Mouse (Mus musculus) testis, postnatal 14 days (tissue): ENCODE results near the gene Gata5.
A peak's percentile ranks its signal among the peaks of the same experiment; 100 is the strongest.

ENCODE experiments used
- DNase-seq: peaks from one replicate; pipeline ENCODE4 v3.0.0; 2021; ENCODE audit warnings: low spot score

The Gata5 gene

DNA sequence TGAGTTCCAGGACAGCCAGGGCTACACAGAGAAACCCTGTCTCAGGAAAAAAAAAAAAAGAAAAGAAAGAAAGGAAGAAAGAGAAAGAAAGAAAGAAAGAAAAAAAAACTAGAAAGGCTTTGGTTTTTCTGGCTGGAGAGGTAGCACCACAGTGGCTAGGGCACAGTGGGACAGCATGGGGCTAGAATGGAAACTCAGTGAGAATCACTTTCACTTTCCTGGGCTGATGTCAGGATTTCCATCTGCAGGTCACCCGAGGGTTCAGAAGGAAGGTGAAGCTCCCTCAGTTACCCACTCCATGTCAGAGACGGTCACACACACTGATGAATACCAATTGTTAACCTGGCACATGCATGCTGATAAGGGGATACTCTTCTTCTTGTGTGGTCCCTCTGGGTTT is 26.8 kb downstream of the Gata5 start:
- DNase-seq, result no peak

DNA sequence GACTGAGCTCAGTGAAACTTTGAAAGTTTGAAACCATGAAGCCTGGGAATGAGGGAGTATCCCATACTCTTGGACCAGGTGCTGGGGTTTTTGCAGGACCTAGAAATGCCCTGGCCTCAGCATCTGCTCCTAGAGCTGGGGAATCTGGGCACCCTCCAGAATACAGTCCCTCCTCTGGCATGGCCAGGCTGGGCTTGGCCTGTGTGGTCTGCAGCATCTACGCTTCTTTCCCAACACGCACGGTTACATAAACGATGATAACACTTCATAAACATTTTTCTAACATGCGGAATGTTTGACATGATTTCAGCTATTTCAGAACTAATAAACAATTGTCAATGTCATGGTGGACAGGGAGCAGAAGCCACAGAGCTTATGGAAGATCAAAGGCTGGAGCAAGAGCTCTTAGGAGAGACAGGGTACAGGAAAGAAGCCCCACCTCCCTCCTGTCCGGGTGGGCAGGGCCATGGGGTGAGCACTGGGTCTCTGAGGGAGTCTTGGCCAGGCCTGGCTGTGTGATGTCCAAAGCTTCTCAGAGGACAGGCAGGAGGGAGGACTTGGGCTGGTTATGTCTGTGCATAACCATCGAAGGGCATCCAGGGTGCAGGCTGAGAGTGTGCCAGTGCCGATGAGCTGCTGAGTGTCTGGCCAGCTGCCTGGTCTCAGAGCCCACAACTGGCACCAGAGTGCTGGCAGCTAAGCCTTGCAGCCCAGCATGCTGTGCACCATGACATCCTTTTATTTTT is 27.9 kb downstream of the Gata5 start:
- no peak for DNase-seq

DNA sequence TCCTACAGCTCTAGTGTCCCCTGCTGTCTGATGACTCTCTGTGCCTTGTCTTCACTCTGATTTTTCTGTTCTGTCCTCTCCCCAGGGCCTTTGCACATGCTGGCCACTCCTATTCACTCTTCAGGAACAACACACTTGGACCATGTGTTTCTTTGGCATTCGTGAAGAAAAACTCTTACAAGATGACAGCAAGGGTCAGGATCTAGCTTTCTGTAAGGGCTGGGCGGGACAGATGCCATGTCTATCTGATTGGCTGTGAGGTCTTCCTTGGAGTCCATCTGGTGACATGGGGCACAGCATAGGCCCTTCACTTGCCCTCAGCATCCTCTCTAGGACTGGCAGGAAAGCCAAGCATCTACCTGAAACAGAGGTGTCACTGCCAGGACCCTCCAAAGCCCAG is 28.5 kb downstream of the Gata5 start:
- no peak for DNase-seq

DNA sequence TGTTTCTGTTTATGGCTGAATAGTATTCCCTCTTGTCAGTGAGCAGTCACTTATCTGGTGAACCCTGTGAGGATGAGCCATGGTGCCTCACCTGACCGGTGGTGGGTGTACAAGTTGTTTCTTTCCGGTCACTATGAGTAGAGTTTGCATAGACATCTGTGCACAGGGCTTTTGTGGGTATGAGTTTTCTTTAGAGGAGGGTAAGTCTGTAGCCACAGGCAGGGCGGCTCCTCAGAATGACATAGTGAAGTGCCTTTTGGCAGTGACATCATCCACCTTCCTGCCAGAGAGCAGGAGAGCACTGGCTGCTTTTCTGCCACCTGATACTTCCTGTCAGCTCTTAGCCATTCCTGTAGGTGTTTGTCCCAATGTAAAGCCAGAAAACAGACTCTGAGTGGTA is 29.0 kb downstream of the Gata5 start:
- DNase-seq, result no peak

DNA sequence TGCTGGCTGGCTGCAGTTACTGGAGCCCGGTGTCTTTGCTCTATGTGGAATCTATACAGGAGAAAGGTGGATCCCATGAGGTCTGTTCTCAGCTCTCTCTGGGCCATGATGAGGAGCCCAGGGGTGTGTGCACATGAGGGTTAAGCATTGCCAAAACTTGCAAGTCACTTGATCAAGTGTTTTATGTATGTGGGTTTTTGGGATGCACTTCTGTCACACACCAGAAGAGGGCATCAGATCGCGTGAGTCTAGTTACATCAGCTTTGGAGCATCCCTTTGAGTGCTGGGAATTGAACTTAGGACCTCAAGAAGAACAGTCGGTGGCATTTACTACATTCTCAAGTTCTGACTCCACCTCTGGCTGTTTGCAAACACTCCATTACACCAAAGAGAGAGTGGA is 29.9 kb downstream of the Gata5 start:
- DNase-seq, result no peak

DNA sequence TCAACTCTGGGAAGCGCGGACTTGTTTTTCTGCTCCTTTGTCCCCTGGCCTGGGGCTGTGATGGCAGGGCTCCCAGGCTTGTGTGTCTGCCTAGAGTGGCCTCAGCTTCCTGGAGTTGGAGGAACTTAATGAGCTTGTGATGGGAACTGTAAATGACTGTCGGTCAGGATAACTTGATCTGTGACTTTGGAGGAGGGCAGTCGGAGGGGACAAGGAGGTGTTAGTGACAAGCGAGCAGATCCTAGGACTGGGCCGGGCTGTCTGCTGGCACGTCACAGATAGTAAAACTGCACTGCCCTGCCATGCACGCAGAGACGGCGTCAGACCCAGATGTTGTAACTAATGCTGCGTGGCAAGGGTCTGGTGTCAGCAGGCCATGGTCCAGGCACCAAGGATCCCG is 31.0 kb downstream of the Gata5 start:
- no peak for DNase-seq

DNA sequence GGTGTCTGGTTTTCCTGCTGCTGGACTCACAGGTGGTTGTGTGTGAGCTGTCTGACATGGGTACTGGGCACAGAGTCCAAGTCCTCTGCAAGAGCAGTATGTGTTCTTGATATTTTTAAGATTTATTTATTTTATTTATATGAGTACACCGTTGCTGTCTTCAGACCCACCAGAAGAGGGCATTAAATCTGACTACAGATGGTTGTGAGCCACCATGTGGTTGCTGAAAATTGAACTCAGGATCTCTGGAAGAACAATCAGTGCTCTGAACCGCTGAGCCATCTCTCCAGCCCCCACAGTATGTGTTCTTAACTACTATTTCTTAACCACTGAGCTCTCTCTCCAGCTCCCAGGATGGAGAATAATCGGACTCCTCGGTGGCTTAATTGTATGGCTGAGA is 32.3 kb downstream of the Gata5 start:
- DNase-seq, result no peak

DNA sequence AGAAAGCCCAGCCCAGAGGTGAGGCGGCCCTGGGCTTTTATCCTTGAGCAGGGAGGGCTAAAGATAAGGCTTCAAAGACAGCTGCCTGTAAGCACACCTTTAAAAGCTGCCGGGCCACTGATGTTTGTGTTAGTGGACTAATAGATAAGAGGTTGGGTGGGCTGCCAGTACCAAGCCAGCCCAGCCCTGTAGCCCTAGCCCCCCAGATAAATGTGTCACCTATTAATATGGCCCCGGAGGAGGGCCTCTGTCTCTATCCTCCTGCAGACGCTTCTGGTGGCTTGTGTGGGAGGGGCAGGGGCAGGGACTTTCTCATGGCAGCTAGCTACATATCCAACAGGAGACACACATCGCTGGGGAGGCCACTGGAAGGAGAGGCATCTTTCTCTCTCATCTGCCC is 33.7 kb downstream of the Gata5 start:
- no peak for DNase-seq

DNA sequence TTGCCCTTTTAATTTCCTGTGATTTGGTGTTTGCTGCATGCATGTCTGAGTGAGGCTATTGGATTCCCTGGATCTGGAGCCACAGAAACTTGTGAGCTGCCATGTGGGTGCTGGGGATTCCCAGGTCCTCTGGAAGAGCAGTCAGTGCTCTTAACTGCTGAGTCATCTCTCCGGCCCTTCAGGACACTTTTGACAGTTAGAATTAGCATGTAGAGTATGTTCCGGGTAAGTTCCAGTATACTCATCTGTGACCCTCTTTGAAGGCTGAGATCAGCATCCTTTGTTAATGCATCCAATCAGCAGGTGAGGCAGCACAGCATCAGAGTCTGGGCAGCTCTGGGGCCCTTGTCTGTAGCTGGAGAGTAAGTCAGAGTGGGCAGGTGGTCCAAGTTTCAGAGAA is 34.2 kb downstream of the Gata5 start:
- DNase-seq, result no peak

DNA sequence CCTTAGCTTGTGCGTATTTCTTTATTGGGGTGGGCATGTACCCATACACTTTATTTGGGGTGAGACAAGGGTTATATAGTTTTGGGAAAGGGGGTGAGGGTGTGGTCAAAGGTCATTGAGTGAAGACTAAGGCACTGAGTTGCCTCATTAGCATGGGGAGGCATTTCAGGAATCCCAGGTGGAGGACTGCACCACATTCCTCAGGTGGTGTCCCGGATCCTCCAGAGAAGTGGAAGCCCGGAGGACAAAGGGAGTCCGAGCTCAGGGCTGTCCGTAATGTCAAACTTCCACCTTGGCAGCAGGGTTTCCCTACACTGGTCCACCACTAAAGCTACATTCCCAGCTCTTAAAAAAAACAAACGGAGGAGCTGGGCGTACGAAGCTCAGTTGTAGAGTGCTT is 41.6 kb downstream of the Gata5 start:
- no peak for DNase-seq

DNA sequence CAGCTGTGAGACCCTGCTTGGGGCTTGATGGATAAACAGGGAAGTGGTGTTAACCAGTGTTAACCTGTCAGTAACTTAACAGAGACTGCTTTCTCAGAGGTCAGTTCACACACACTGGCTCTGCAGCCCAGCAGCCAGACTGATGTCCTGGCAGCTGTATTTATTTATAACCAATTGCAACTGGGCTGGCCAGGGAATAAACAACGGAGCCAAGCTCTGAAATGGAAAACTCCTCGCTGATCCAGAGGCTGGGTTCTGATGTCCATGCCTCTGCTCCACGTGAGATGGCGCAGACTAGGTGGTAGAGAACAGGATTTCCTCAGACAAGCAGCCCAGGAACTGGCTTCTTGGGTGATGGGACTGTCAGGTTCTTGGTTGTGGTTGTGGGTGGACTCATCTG is 42.5 kb downstream of the Gata5 start:
- no peak for DNase-seq

DNA sequence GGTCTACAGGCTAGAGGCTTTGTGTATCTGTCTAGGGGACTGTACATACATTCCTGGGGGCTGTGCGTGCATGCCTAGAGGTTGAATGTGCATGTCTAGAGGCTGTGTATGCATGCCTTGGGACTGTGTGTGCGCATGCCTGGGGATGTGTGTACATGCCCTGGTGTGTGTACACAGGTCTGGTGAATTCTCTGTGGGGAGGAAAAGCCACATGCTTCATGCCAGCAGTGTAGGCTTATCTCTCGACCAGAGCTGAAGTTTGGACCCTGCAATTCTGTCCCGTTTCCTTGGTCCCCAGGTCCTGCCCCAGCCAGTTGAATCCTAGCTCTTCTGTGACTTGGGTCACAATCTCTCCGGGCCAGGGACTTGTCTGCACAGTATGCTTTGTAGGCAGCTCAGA is 42.9 kb downstream of the Gata5 start:
- DNase-seq, result no peak

DNA sequence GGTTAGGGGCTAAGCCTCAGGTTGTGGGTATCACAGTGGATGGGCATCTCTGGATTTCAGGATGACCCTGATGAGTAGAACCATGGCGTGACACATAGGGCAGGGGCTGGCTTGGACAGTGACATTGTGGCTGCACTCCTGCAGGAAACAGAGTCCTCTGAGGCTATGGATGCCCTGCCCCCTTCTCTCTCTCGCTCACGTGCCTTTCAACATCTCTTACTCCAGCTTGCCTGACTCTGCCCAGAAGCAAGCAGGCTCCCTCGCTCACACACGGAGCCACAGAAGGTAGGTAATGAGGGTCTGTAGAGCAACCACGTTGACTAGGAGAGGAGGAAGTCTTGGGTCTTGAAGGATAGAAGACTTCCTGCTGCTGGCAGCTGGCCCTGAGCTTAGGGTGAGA is 44.0 kb downstream of the Gata5 start:
- no peak for DNase-seq

DNA sequence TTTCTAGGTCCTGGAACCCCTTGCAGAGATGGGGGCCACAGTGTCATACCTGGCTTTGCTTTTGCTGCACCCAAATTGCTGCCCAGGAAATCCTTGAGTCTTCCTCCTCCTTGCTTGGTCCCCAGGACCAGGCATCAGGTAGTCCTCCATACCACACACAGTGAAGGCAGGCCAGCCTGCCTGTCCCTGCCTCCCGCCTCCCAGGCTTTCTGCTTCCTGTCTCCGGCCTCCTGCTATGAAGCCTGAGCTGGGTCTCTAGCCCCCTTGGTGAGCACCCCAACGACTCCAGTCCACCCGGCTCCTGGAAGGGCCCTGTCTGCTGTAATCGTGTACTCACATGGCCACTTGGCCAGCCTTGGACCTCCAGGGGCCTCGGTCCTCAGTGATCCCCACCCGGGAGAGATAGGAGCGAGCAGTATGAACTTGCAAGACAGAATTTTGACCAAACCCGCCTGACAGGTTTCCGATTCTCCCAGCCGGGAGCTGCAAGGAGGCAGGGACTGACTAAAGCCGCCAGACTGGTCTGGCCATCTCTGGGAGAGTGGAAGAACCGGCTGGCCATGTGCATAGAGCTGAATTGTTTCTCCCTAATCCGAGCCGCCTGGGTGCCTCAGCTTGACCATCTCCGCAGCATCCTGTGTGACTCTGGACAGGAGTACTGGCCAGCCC is 44.9 kb downstream of the Gata5 start, which contains the start of gene Rbbp8nl:
TSS of gene Rbbp8nl (minus strand) at position 440 of the 669 bp plus-strand sequence.
- DNase-seq, result peak; percentile 41

DNA sequence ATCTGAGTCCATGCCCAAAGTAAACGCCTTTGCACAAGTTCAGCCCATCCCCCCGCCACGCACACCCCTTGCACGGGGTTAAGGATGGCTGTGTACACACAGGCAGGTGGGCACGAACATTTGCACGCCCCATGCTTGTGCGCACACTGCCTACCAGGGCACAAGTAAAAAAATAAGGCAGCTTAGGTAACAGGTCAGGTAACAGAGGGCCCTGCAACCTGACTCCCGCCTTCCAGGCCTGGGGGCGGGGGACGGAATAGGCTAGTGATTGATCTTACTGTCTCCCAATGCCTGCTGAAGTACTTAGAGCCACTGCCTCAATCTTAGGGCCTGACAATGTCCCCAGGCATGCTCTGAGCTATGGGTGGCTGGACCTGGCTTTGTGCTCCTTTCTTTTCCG is 45.5 kb downstream of the Gata5 start:
- no peak for DNase-seq

DNA sequence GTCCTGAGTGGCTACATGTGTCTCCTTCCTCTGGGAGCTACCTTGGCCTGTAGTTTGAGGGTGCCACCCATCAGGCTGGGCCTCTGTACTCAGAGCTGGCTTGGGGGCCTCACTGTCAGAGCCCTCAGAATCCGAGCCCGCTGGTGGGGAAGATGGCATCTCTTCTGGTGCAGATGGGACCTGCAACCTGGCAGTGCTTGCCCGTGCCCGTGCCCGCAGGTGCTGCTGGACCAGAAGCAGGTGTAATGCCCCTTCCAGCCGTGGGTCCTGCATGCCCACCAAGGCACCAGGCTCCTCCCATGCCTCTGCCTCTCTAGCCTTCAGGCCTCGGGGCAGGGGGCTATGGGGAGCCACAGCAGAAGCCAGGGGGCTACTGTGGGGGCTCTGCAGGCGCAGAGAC is 55.2 kb downstream of the Gata5 start:
- no peak for DNase-seq

DNA sequence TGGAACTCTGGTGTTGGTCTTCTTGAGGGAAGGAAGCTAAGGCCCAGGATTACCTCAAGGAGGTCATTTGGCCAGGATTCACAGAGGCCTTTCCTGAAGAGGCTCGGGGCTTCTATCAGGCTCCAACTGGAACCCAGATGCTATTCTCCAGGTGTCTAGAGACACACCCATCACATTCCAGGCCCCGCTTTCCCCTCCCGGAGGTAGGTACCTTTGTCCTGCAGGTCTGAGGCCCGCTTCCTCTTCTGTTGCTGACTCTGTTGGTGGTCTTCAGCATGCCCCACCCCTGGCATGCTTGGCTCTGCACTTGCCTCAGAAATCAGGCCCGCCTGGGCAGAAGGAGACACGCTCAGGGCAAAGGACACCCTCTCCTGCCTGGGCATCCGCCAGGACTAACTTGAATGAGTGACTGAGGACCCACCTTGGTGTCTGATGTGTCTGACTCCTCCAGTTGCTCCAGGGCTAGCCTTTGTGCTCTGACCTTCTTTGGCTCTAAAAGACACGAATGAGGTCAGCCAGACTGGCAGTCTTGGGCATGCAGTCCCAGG is 56.7 kb downstream of the Gata5 start:
- DNase-seq, result no peak

DNA sequence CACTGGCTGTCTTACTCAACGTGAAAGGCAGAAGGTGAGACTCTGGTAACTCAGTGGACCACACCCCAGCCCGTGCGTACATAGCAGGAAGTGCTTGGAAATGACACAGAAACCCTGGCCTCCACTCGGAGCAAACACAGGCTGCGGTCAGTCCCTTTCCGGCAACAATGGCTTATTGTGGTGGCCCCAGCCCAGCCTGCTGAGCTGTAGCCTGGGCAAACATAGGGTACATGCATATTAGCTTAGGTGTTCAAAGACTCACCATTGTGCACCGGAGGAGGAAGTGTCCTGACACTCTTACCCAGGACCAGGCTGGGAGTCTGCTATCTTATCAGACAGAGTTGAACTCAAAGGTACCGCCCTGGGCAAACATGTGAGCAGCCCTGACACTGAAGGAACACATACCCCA is 57.6 kb downstream of the Gata5 start:
- DNase-seq, result no peak

DNA sequence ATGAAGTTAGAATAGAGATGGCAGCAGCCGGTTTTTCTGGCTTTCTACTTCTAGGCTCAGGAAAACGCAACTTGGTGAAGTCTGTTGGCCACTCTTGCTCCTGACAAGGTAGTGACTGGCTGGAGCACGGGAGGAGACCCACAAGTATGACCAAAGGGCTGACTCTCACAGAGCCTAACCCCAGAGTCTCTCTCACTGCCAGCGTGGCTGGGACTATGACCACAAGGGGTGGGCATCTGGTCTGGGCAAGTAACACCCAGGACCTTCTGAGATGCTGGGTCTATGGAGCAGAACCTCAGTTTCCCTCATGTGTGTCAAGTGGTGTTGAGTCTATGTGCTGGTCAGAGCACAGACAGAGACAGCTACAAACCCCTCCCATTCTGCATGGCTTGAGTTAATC is 58.1 kb downstream of the Gata5 start:
- no peak for DNase-seq

DNA sequence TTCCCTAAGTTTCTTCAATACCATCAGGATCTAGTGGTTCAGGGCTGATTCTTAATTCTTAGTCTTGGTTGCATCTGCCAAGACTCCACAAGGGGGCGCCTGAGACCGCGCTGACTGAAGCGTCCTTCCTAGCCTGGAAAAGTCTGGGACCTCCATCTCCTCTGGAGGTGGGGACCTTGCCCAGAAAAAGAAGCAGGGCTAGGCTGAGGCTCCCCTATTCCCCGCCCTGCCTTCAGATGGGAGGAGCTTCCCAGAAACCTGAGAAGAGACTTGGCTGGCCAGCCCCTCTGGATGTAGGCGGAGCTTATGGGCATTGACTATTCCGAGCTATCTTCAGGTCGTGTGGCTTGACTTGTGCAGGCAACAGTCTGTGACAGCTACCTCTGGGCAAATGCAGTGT is 58.7 kb downstream of the Gata5 start:
- peak; percentile 69 for DNase-seq
